ENCODE assay signal across 12 mouse cellular contexts in the genomic region with DNA sequence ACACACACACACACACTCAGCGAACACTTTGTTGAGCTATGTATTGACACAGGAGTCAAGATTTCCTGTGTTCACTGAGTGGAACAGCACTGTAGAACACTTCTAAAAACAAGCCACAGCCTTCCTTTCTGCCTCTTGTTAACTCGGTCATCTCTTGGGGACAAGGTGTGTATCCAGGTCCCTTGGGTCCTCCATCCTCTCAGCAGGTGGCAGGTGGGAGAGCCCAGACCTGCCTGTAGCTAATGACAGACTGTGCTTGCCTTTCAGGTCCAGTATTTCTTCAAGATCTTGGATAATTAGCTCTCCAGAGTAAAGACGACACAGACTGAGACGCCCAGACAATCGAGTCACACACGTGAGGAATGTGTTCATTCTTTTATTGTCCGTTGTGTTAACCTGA.
"Had no signal": no experiment of that assay in that cellular context is flagged by ENCODE, and none has a peak within 500 bp of the region (broad histone marks: within the 10 kb centered on the region; RNA-seq: fewer than 3 reads in every experiment).

No protein-coding gene starts in this region.

- H3K27ac ChIP-seq: limb, embryonic 15.5 days; liver, embryonic 12.5 days; lung, embryonic 15.5 days; midbrain, embryonic 12.5 days; neural tube, embryonic 13.5 days had no signal

- H3K4me1 ChIP-seq: limb, embryonic 15.5 days; lung, embryonic 15.5 days; neural tube, embryonic 13.5 days had no signal

- H3K9ac ChIP-seq: limb, embryonic 15.5 days; liver, embryonic 12.5 days; lung, embryonic 15.5 days; midbrain, embryonic 12.5 days; neural tube, embryonic 13.5 days had no signal

- H3K27me3 ChIP-seq: limb, embryonic 15.5 days; liver, embryonic 12.5 days; lung, embryonic 15.5 days; midbrain, embryonic 12.5 days; neural tube, embryonic 13.5 days had no signal

- H3K4me3 ChIP-seq: limb, embryonic 15.5 days; liver, embryonic 12.5 days; lung, embryonic 15.5 days; midbrain, embryonic 12.5 days; neural tube, embryonic 13.5 days had no signal

- DNase-seq: kidney, postnatal 36 days; layer of hippocampus, adult 9-11 months; layer of hippocampus, postnatal 36 days; retina, postnatal 1 day; thymus, postnatal 14 days had no signal

- H3K9me3 ChIP-seq: limb, embryonic 15.5 days; liver, embryonic 12.5 days; lung, embryonic 15.5 days; midbrain, embryonic 12.5 days; neural tube, embryonic 13.5 days had no signal

- H3K4me2 ChIP-seq: limb, embryonic 15.5 days; liver, embryonic 12.5 days; lung, embryonic 15.5 days; midbrain, embryonic 12.5 days; neural tube, embryonic 13.5 days had no signal

- ATAC-seq: intestine, embryonic 16.5 days; liver, embryonic 12.5 days; midbrain, embryonic 16.5 days had no signal
